Mouse (Mus musculus) lung, embryonic 16.5 days (tissue): ENCODE data around the gene Slc27a1. TPM values are rescaled to one million over a fixed set of nuclear protein-coding genes. Genes with fewer than 3 reads are reported as not detected.

Source experiments
- ATAC-seq: fragments of 200-750 bp; cut with Nextera tagmentation; 2 replicates; pipeline ENCODE4 v1.8.0; 2017; ENCODE audit warnings: low read depth, mild to moderate bottlenecking, moderate library complexity
- H3K27ac ChIP-seq: fragments of 300-500 bp; sonication (generic); 2 replicates; pipeline ENCODE4 v1.5.1; 2014; ENCODE audit warnings: mild to moderate bottlenecking, control low read depth, low read length
- H3K27me3 ChIP-seq: fragments of 300-500 bp; sonication (generic); 2 replicates; pipeline ENCODE4 v1.6.1; 2014; ENCODE audit warnings: low read depth, low read length, mixed read lengths; ENCODE audit not compliant: control insufficient read depth, insufficient read depth
- H3K36me3 ChIP-seq: fragments of 300-500 bp; sonication (generic); 2 replicates; pipeline ENCODE4 v1.6.1; 2014; ENCODE audit warnings: low read length; ENCODE audit not compliant: control insufficient read depth, insufficient read depth
- H3K4me1 ChIP-seq: fragments of 300-500 bp; sonication (generic); replicated peaks from 2 replicates; pipeline ENCODE4 v1.6.1; 2014; ENCODE audit warnings: low read length, mixed read lengths; ENCODE audit not compliant: control insufficient read depth, insufficient read depth
- H3K4me2 ChIP-seq: fragments of 300-500 bp; sonication (generic); 2 replicates; pipeline ENCODE4 v1.6.1; 2014; ENCODE audit warnings: low read depth, low read length, control low read depth
- H3K4me3 ChIP-seq: fragments of 300-500 bp; sonication (generic); 2 replicates; pipeline ENCODE4 v1.5.1; 2014; ENCODE audit warnings: mild to moderate bottlenecking, low read length, control low read depth
- H3K9ac ChIP-seq: fragments of 300-500 bp; sonication (generic); 2 replicates; pipeline ENCODE4 v1.6.1; 2014; ENCODE audit warnings: low read length, control low read depth
- H3K9me3 ChIP-seq: fragments of 300-500 bp; sonication (generic); 2 replicates; pipeline ENCODE4 v1.6.1; 2016; ENCODE audit warnings: low read length; ENCODE audit not compliant: control insufficient read depth
- WGBS: fragments of 180-500 bp; shearing (Covaris S2); extraction: QIAGEN DNeasy Blood & Tissue Kit; methylation state at CpG from one replicate; pipeline ENCODE4 v1.1.7; 2014; 5-methylcytosine and 5-hydroxymethylcytosine counted together
- polyA plus RNA-seq: library from polyadenylated mRNA; unstranded; fragments of >200 nt; fragmentation: Nextera tagmentation; extraction: Ambion mirVana; gene quantifications from 2 replicates; pipeline ENCODE4 v1.2.1, GENCODE M21; 2015

Gene Slc27a1
- polyA plus RNA-seq, 1 experiment from 2014 or later, result 39.5 TPM

GRCm38 (mm10) chr8:71597451-71597850, 28.8 kb downstream of the Slc27a1 start, which contains the start of gene Fam129c:
Gene Fam129c, plus strand, starts transcription at chr8:71597648.
- 84% methylated on average over 3 of the region's 3 CpGs for WGBS
- Histone ChIP-seq H3K4me1 (peaks cover 20% of the 10 kb centered on the region), H3K27ac (no peak within 1 kb of the TSS), H3K36me3 (no peaks in the 10 kb centered on the region), H3K27me3 (peaks cover 15% of the 10 kb centered on the region), H3K4me2 (no peak within 1 kb of the TSS), H3K9ac (no peak within 1 kb of the TSS), H3K9me3 (no peaks in the 10 kb centered on the region), H3K4me3 (no peak within 1 kb of the TSS)
- no peak for ATAC-seq

- no peak overlapping the region for H3K4me2 ChIP-seq
- H3K27me3 ChIP-seq, result peaks cover 19% of the 10 kb centered on the region
- H3K9me3 ChIP-seq, result no peaks in the 10 kb centered on the region
- no peak overlapping the region for H3K27ac ChIP-seq
- no peak overlapping the region for H3K4me3 ChIP-seq
- H3K9ac ChIP-seq, result no peak overlapping the region
- ATAC-seq, result no peak
- no peaks in the 10 kb centered on the region for H3K36me3 ChIP-seq
- H3K4me1 ChIP-seq, result peaks cover 21% of the 10 kb centered on the region
Measured at GRCm38 (mm10) chr8:71598375-71598774, 29.7 kb downstream of the Slc27a1 start.

DNA sequence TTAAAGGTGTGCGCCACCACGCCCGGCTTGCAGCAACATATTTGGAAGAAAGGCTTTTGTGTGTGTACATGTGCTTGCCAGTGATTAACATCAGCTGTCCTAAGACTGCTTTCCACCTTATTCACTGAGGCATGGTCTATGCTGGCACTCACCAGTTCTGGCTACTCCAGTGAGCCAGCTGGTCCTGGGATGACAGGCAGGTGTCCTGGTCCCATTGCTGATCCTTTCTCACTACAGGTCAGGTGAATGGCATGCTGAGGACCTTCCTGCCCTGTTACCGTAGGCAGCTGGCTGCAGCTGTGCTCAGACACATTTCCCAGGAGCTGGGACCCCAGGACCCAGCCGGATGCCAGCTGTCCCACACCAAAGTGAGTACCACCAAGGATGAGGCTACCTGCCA, 30.2 kb downstream of the Slc27a1 start:
- 88% methylated on average over 5 of the region's 5 CpGs for WGBS
- no peaks in the 10 kb centered on the region for H3K36me3 ChIP-seq
- no peak for ATAC-seq

GRCm38 (mm10) chr8:71601939-71602665, 33.4 kb downstream of the Slc27a1 start:
- Histone ChIP-seq H3K4me3 (peak overlapping the region; percentile 37), H3K36me3 (no peaks in the 10 kb centered on the region), H3K27ac (no peak overlapping the region), H3K4me1 (peaks cover 17% of the 10 kb centered on the region), H3K9me3 (no peaks in the 10 kb centered on the region), H3K9ac (peak overlapping the region; percentile 50), H3K4me2 (peak overlapping the region; percentile 63), H3K27me3 (peaks cover 19% of the 10 kb centered on the region)
- WGBS, result 3% methylated on average over 65 of the region's 65 CpGs
- ATAC-seq, result peak; percentile 35

More for the DNA sequence above, 30.2 kb downstream of the Slc27a1 start:
- Histone ChIP-seq H3K9me3 (no peaks in the 10 kb centered on the region), H3K4me1 (peaks cover 20% of the 10 kb centered on the region), H3K4me2 (no peak overlapping the region), H3K4me3 (no peak overlapping the region), H3K27me3 (peaks cover 19% of the 10 kb centered on the region), H3K9ac (no peak overlapping the region), H3K27ac (no peak overlapping the region)

DNA sequence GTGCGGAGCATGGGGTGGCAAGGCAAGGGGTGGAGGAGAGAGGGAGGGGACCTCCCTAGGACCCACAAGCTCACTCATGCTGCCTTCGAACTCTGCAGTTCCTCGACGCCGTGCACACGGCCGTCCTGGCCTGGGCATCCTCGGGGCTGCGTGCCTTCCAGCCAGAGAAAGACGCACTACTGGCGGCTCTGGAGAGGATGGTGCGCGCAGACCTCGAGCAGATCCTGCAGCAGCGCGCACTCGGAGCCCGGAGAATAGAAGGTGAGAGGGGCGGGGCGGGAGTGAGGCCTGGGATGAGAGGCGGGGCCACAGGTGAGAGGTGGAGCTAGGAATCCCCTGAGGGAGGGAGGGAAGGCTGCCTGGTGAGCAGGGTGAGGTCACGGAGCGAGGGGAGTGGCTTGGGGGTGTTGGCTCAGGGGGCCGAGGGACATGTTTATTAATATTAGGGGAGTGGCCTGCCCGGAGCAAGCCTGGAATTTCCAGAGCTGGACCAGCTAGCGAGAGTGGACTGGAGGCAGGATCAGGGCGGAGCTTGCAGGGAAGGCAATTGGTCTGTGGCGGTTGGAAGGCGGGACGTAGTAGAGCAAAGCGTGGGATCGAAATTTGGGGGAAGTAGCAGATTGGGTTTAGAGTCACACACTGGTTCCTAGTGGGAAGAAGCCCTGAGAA, 34.1 kb downstream of the Slc27a1 start:
- Histone ChIP-seq H3K36me3 (no peaks in the 10 kb centered on the region), H3K27ac (no peak overlapping the region), H3K27me3 (peaks cover 19% of the 10 kb centered on the region), H3K9ac (peak overlapping the region; percentile 50), H3K4me1 (peaks cover 17% of the 10 kb centered on the region), H3K4me2 (peak overlapping the region; percentile 63), H3K4me3 (peak overlapping the region; percentile 37), H3K9me3 (no peaks in the 10 kb centered on the region)
- 2% methylated on average over 32 of the region's 32 CpGs for WGBS
- peak; percentile 93 for ATAC-seq

GRCm38 (mm10) chr8:71604021-71604420, 35.3 kb downstream of the Slc27a1 start:
- Histone ChIP-seq H3K27ac (no peak overlapping the region), H3K9me3 (no peaks in the 10 kb centered on the region), H3K4me2 (no peak overlapping the region), H3K36me3 (no peaks in the 10 kb centered on the region), H3K4me3 (no peak overlapping the region), H3K27me3 (peaks cover 19% of the 10 kb centered on the region), H3K9ac (no peak overlapping the region), H3K4me1 (peaks cover 17% of the 10 kb centered on the region)
- no peak for ATAC-seq
- WGBS, result 53% methylated on average over 7 of the region's 7 CpGs

GRCm38 (mm10) chr8:71610822-71611651, 42.4 kb downstream of the Slc27a1 start, which contains the start of gene Colgalt1:
Gene Colgalt1, plus strand, starts transcription at chr8:71610998.
- Histone ChIP-seq H3K9ac (peak within 1 kb of the TSS; percentile 88), H3K36me3 (peaks cover 8% of the 10 kb centered on the region; the same call in 1 of the 2 replicates), H3K27me3 (no peaks in the 10 kb centered on the region), H3K27ac (peak within 1 kb of the TSS; percentile 84), H3K4me1 (peaks cover 12% of the 10 kb centered on the region), H3K4me2 (peak within 1 kb of the TSS; percentile 65), H3K4me3 (peak within 1 kb of the TSS; percentile 85), H3K9me3 (no peaks in the 10 kb centered on the region)
- under 1% methylated on average over 81 of the region's 82 CpGs for WGBS
- ATAC-seq, result peak; percentile 99

- peaks cover 10% of the 10 kb centered on the region; the same call in 1 of the 2 replicates for H3K36me3 ChIP-seq
- H3K27ac ChIP-seq, result no peak overlapping the region
- peak overlapping the region; percentile 88 for H3K9ac ChIP-seq
- no peaks in the 10 kb centered on the region for H3K9me3 ChIP-seq
- H3K27me3 ChIP-seq, result no peaks in the 10 kb centered on the region
- peak overlapping the region; percentile 85 for H3K4me3 ChIP-seq
- peak overlapping the region; percentile 65 for H3K4me2 ChIP-seq
- whole genome bisulfite sequencing, result 25% methylated on average over 5 of the region's 5 CpGs
- ATAC-seq, result no peak
- H3K4me1 ChIP-seq, result peaks cover 12% of the 10 kb centered on the region
Measured at GRCm38 (mm10) chr8:71612141-71612540, 43.5 kb downstream of the Slc27a1 start.

- no peak overlapping the region for H3K4me2 ChIP-seq
- H3K9me3 ChIP-seq, result no peaks in the 10 kb centered on the region
- 35% methylated on average over 4 of the region's 4 CpGs for WGBS
- H3K4me1 ChIP-seq, result peaks cover 12% of the 10 kb centered on the region
- no peak for ATAC-seq
- H3K36me3 ChIP-seq, result peaks cover 22% of the 10 kb centered on the region
- no peaks in the 10 kb centered on the region for H3K27me3 ChIP-seq
- no peak overlapping the region for H3K9ac ChIP-seq
- H3K4me3 ChIP-seq, result no peak overlapping the region
- no peak overlapping the region for H3K27ac ChIP-seq
Measured at GRCm38 (mm10) chr8:71613418-71613817, 44.7 kb downstream of the Slc27a1 start.
